Mouse (Mus musculus) ovary, adult 2 months (tissue): ENCODE results near the gene Olfr1391. TPM values are rescaled to one million over a fixed set of nuclear protein-coding genes. Genes with fewer than 3 reads are reported as not detected.

Experiments used
- polyA plus RNA-seq: library from polyadenylated mRNA; depleted of rRNA; stranded (reverse); fragments of >200 nt; gene quantifications from 2 replicates; pipeline ENCODE4 v1.2.3, GENCODE M21; 2012; rRNA removed

The Olfr1391 gene
- polyA plus RNA-seq, result not detected in 2 replicates

DNA sequence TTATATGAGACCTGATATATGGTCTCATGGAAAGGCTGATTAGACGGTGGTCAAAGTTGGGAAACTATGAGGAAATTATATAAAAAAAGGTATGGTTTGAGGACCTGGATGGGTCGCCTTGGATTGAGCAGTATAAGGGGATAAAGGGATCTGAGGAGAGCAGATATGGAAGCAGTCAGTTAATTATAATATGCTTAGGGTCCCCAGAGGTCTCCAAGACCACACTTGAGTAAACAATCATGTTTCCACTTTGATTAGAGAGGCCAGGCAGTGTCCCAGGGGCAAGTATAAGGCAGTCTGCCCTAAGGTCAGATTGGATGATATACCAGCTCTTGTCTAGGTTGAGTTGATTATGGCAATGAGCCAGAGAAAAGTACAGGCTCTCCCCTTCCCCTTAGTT is at the start of gene Olfr1391:
TSS of gene Olfr1391 (plus strand) at position 301 of the 400 bp plus-strand sequence.

DNA sequence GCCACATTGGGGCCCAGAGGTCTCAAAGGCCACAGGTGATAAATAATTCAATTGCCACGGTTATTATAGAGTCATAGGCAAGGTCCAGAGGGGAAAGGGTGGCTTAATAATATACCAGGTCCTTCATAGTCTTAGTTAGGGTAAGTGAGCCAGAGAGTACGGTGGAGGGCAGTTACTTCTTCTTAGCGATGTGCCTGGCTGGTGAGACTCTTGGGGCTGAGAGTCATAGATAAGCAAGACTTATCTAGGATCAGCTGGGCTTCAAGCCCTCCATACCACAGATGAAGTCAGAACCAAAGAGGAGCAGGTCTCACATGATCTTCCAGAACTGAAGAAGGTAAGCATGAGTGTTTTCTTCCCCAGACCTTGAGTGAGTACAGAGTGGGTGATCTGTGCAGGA is 44.3 kb upstream of the Olfr1391 start, which contains the start of gene Olfr1393:
TSS of gene Olfr1393 (plus strand) at position 83 of the 400 bp plus-strand sequence.

DNA sequence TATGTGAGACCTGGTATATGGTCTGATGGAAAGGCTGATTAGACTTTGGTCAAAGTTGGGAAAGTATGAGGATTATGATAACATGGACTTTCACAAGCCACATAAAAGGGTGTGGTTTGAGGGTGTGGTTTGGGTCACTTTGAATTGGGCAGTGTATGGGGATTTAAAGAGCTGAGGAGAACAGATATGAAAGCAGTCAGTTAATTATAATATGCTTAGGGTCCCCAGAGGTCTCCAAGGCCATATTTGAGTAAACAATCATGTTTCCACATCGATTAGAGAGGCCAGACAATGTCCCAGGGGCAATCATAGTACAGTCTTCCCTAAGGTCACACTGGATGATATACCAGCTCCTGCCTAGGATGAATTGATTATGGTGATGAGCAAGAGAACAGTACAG is 37.6 kb upstream of the Olfr1391 start, which contains the start of gene Olfr1392:
TSS of gene Olfr1392 (plus strand) at position 301 of the 400 bp plus-strand sequence.

DNA sequence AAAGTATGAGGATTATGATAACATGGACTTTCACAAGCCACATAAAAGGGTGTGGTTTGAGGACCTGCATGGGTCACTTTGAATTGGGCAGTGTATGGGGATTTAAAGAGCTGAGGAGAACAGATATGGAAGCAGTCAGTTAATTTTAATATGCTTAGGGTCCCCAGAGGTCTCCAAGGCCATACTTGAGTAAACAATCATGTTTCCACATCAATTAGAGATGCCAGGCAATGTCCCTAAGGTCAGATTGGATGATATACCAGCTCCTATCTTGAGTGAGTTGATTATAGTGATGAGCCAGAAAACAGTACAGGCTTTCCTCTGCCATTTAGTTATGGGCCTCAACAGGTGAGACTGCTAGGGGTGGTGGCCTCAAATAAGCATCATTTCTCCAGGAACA is 18.1 kb upstream of the Olfr1391 start, which contains the start of gene Olfr10:
TSS of gene Olfr10 (plus strand) at position 301 of the 400 bp plus-strand sequence.

DNA sequence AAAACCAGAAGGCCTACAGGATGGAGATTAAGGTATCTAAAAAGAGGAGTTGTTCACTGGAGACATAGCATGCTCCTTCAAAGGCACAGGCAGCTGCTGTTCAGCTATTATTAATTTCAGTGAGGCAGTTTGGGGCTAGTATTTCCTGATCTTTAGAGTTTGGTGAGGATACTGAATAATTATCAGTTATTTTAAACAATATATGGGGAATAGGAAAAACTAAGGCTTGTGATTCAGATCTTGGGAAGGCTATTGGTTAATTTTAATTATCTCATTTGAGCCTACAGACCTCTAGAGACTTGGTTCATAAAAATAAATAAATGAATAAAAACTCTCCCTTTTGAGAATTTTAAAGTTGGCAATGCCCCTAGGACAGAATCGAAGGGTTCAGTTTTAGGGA is 12.3 kb downstream of the Olfr1391 start, which contains the start of gene Olfr1390:
TSS of gene Olfr1390 (plus strand) at position 301 of the 400 bp plus-strand sequence.

Other genes starting within 250 kb of the Olfr1391 start
- gene Ifi47, start 246.2 kb upstream of the Olfr1391 start, polyA plus RNA-seq, result 2.3 and 4.1 TPM in 2 replicates
- 0.52 TPM in 1 of 2 replicates, not detected in the other for gene Olfr1396, start 207.9 kb upstream of the Olfr1391 start, polyA plus RNA-seq
- not detected in 2 replicates for gene Olfr1395, start 180.5 kb upstream of the Olfr1391 start, polyA plus RNA-seq
- gene Olfr1394, start 168.4 kb upstream of the Olfr1391 start, polyA plus RNA-seq, result not detected in 2 replicates
- gene Btnl9, start 135.6 kb upstream of the Olfr1391 start, polyA plus RNA-seq, result 7.7 and 9.6 TPM in 2 replicates
- 0.97 and 1.0 TPM in 2 replicates for gene Zfp62, start 119.5 kb upstream of the Olfr1391 start, polyA plus RNA-seq
- 218 and 240 TPM in 2 replicates for gene Mgat1, start 78.6 kb upstream of the Olfr1391 start, polyA plus RNA-seq
- gene Olfr1393, start 44.4 kb upstream of the Olfr1391 start, polyA plus RNA-seq, result not detected in 2 replicates
- gene Olfr1392, start 37.5 kb upstream of the Olfr1391 start, polyA plus RNA-seq, result 0.16 and 0.17 TPM in 2 replicates
- gene Olfr10, start 18.0 kb upstream of the Olfr1391 start, polyA plus RNA-seq, result not detected in 2 replicates
- gene Olfr1390, start 12.4 kb downstream of the Olfr1391 start, polyA plus RNA-seq, result not detected in 2 replicates
- gene Olfr1389, start 100.3 kb downstream of the Olfr1391 start, polyA plus RNA-seq, result not detected in 2 replicates
- gene Olfr1388, start 113.9 kb downstream of the Olfr1391 start, polyA plus RNA-seq, result 0.06 and 0.18 TPM in 2 replicates
- not detected in 2 replicates for gene Olfr1387, start 132.6 kb downstream of the Olfr1391 start, polyA plus RNA-seq
- not detected in 2 replicates for gene Olfr1386, start 142.3 kb downstream of the Olfr1391 start, polyA plus RNA-seq
- gene Olfr1385, start 166.3 kb downstream of the Olfr1391 start, polyA plus RNA-seq, result not detected in 2 replicates
- not detected in 2 replicates for gene Olfr1384, start 184.0 kb downstream of the Olfr1391 start, polyA plus RNA-seq
- gene Olfr1383, start 196.9 kb downstream of the Olfr1391 start, polyA plus RNA-seq, result not detected in 2 replicates
- gene Olfr1382, start 205.5 kb downstream of the Olfr1391 start, polyA plus RNA-seq, result not detected in 2 replicates
- not detected in 2 replicates for gene Olfr1381, start 220.7 kb downstream of the Olfr1391 start, polyA plus RNA-seq
- gene Olfr1380, start 234.1 kb downstream of the Olfr1391 start, polyA plus RNA-seq, result not detected in 2 replicates